Mouse (Mus musculus): Measurements from ENCODE around the gene Neu1. TPM values are rescaled to one million over a fixed set of nuclear protein-coding genes. Genes with fewer than 3 reads are reported as not detected.
"Not testable (repeated sequence)": the region's sequence is repeated elsewhere in the genome, so short reads cannot be mapped to it uniquely, and the experiment has no call there.

The Neu1 gene
- polyA plus RNA-seq, 1 experiment from 2014 or later = 20.1 TPM

DNA sequence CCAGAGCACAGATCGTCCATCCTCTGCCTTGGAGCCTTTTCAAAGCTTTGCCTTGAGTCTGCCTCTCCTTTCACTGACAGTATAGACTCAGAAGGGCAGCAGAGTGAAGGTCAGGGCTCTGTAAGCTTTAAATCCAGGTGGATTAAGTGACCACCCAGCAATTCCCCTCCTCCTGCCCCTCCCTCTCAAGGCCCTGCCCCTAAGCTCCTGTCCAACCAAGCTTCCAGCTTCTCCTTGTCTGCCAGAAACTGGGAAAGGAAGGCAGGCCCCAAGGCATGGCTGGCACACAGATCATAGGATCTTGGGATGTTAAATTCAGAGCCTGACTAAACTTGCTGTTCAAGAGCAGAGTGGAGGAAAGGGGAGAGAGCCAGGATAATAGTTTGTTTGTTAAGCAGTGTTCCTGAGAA, 33.6 kb downstream of the Neu1 start:
- H3K36me3 ChIP-seq (ENCODE audit: control insufficient read depth, insufficient read depth) = no peaks in the 10 kb centered on the region
- H3K4me3 ChIP-seq (ENCODE audit: low read length) = no peak overlapping the region
- H3K9ac ChIP-seq (ENCODE audit: low read length) = peak overlapping the region; percentile 30; the same call in 1 of the 2 replicates
- no peak overlapping the region for H3K27ac ChIP-seq (ENCODE audit: low read length)
- peaks cover 13% of the 10 kb centered on the region for H3K27me3 ChIP-seq (ENCODE audit: control insufficient read depth, insufficient read depth, low read length)
- H3K9me3 ChIP-seq (replicated peaks; ENCODE audit: control insufficient read depth, low read length) = no peaks in the 10 kb centered on the region
- H3K4me1 ChIP-seq (ENCODE audit: control insufficient read depth, insufficient read depth, low read length) = peaks cover 6% of the 10 kb centered on the region
- ATAC-seq (replicated peaks; ENCODE audit: extremely low read depth, insufficient read depth, low FRiP score) = no peak
- 41% methylated on average over 1 of the region's 1 CpGs for WGBS
- no peak overlapping the region for H3K4me2 ChIP-seq (ENCODE audit: low read depth, low read length)

- no peak overlapping the region for H3K4me3 ChIP-seq (ENCODE audit: low read length)
- ATAC-seq (replicated peaks; ENCODE audit: extremely low read depth, insufficient read depth, low FRiP score) = no peak
- WGBS = 48% methylated on average over 5 of the region's 5 CpGs
Observed at GRCm38 (mm10) chr17:34965627-34966026, 34.6 kb downstream of the Neu1 start.

DNA sequence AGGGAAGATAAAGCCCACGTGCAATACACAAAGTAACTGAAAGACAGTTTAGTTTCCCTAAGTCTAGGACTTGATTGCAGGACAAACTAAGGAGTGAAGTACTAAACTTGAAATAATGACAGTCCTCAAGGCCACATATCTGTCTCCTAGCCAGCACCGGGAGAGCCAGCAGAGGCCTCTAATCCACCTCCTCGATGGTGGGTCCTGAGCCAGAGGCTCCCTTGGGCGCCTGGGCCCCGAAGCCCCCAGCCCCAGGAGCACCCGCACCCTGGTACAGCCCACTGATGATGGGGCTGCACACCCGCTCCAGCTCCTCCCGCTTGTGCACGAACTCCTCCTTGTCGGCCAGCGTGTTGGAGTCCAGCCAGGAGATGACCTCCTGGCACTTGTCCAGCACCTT, 38.8 kb downstream of the Neu1 start, which contains the start of gene Gm20481:
Gm20481 (plus strand) TSS at position 91 of the 400 bp plus-strand sequence.
- not testable (repeated sequence) for H3K9me3 ChIP-seq (replicated peaks; ENCODE audit: control insufficient read depth, low read length); H3K9ac ChIP-seq (ENCODE audit: low read length); H3K4me1 ChIP-seq (ENCODE audit: control insufficient read depth, insufficient read depth, low read length); H3K4me2 ChIP-seq (ENCODE audit: low read depth, low read length); ATAC-seq (replicated peaks; ENCODE audit: extremely low read depth, insufficient read depth, low FRiP score); H3K27ac ChIP-seq (ENCODE audit: low read length); H3K36me3 ChIP-seq (ENCODE audit: control insufficient read depth, insufficient read depth); H3K4me3 ChIP-seq (ENCODE audit: low read length)
- H3K27me3 ChIP-seq (ENCODE audit: control insufficient read depth, insufficient read depth, low read length) = peaks cover 15% of the 10 kb centered on the region
- WGBS = 51% methylated on average over 6 of the region's 11 CpGs

More at GRCm38 (mm10) chr17:34965627-34966026, 34.6 kb downstream of the Neu1 start:
- H3K27me3 ChIP-seq (ENCODE audit: control insufficient read depth, insufficient read depth, low read length) = peaks cover 15% of the 10 kb centered on the region
- no peaks in the 10 kb centered on the region for H3K36me3 ChIP-seq (ENCODE audit: control insufficient read depth, insufficient read depth)
- H3K27ac ChIP-seq (ENCODE audit: low read length) = no peak overlapping the region; the same call in 1 of the 2 replicates
- H3K9me3 ChIP-seq (replicated peaks; ENCODE audit: control insufficient read depth, low read length) = no peaks in the 10 kb centered on the region
- no peak overlapping the region for H3K4me2 ChIP-seq (ENCODE audit: low read depth, low read length)
- H3K4me1 ChIP-seq (ENCODE audit: control insufficient read depth, insufficient read depth, low read length) = no peaks in the 10 kb centered on the region; the same call in 1 of the 2 replicates
- H3K9ac ChIP-seq (ENCODE audit: low read length) = 0 out of 2 replicates have a peak overlapping the region, but pooled peaks have one; percentile 5

- not testable (repeated sequence) for H3K4me1 ChIP-seq (ENCODE audit: control insufficient read depth, insufficient read depth, low read length); H3K9me3 ChIP-seq (replicated peaks; ENCODE audit: control insufficient read depth, low read length); H3K4me3 ChIP-seq (ENCODE audit: low read length); ATAC-seq (replicated peaks; ENCODE audit: extremely low read depth, insufficient read depth, low FRiP score); H3K36me3 ChIP-seq (ENCODE audit: control insufficient read depth, insufficient read depth); H3K9ac ChIP-seq (ENCODE audit: low read length); H3K27ac ChIP-seq (ENCODE audit: low read length); H3K4me2 ChIP-seq (ENCODE audit: low read depth, low read length)
- peaks cover 15% of the 10 kb centered on the region for H3K27me3 ChIP-seq (ENCODE audit: control insufficient read depth, insufficient read depth, low read length)
- 42% methylated on average over 19 of the region's 37 CpGs for WGBS
Observed at GRCm38 (mm10) chr17:34970850-34971249, 39.8 kb downstream of the Neu1 start.

DNA sequence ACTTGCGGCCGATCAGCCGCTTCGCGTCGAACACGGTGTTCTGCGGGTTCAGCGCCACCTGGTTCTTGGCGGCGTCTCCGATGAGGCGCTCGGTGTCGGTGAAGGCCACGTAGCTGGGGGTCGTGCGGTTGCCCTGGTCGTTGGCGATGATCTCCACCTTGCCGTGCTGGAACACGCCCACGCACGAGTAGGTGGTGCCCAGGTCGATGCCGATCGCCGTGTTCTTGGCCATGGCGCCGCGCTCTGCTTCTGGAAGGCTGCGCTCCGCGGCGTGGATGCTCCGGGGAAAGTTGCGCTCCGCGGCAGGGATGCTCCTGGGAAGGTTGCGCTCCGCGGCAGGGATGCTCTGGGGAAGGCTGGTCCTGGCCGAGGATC, 40.6 kb downstream of the Neu1 start:
- WGBS = 2% methylated on average over 12 of the region's 43 CpGs

GRCm38 (mm10) chr17:34972069-34972749, 41.2 kb downstream of the Neu1 start, which contains the start of the genes Hspa1a and Hspa1l:
Hspa1a (minus strand) TSS chr17:34972156.
Hspa1l (plus strand) TSS chr17:34972703.
- Histone ChIP-seq H3K27ac (ENCODE audit: low read length) (peak within 1 kb of the TSS; percentile 71), H3K9ac (ENCODE audit: low read length) (peak within 1 kb of the TSS; percentile 61), H3K27me3 (ENCODE audit: control insufficient read depth, insufficient read depth, low read length) (peaks cover 15% of the 10 kb centered on the region), H3K4me2 (ENCODE audit: low read depth, low read length) (peak within 1 kb of the TSS; percentile 63), H3K4me3 (ENCODE audit: low read length) (peak within 1 kb of the TSS; percentile 53)
- not testable (repeated sequence) for H3K36me3 ChIP-seq (ENCODE audit: control insufficient read depth, insufficient read depth); H3K4me1 ChIP-seq (ENCODE audit: control insufficient read depth, insufficient read depth, low read length); H3K9me3 ChIP-seq (replicated peaks; ENCODE audit: control insufficient read depth, low read length)
- peak; percentile 93 for ATAC-seq (replicated peaks; ENCODE audit: extremely low read depth, insufficient read depth, low FRiP score)
- under 1% methylated on average over 29 of the region's 33 CpGs for WGBS

More for the DNA sequence above, 40.6 kb downstream of the Neu1 start:
- H3K27ac ChIP-seq (ENCODE audit: low read length); H3K4me1 ChIP-seq (ENCODE audit: control insufficient read depth, insufficient read depth, low read length); H3K36me3 ChIP-seq (ENCODE audit: control insufficient read depth, insufficient read depth); H3K9ac ChIP-seq (ENCODE audit: low read length); H3K9me3 ChIP-seq (replicated peaks; ENCODE audit: control insufficient read depth, low read length): not testable (repeated sequence)
- peak; percentile 10; the same call in 1 of the 2 replicates for ATAC-seq (replicated peaks; ENCODE audit: extremely low read depth, insufficient read depth, low FRiP score)
- H3K4me2 ChIP-seq (ENCODE audit: low read depth, low read length) = peak overlapping the region; percentile 63
- H3K27me3 ChIP-seq (ENCODE audit: control insufficient read depth, insufficient read depth, low read length) = peaks cover 15% of the 10 kb centered on the region
- peak overlapping the region; percentile 53 for H3K4me3 ChIP-seq (ENCODE audit: low read length)

DNA sequence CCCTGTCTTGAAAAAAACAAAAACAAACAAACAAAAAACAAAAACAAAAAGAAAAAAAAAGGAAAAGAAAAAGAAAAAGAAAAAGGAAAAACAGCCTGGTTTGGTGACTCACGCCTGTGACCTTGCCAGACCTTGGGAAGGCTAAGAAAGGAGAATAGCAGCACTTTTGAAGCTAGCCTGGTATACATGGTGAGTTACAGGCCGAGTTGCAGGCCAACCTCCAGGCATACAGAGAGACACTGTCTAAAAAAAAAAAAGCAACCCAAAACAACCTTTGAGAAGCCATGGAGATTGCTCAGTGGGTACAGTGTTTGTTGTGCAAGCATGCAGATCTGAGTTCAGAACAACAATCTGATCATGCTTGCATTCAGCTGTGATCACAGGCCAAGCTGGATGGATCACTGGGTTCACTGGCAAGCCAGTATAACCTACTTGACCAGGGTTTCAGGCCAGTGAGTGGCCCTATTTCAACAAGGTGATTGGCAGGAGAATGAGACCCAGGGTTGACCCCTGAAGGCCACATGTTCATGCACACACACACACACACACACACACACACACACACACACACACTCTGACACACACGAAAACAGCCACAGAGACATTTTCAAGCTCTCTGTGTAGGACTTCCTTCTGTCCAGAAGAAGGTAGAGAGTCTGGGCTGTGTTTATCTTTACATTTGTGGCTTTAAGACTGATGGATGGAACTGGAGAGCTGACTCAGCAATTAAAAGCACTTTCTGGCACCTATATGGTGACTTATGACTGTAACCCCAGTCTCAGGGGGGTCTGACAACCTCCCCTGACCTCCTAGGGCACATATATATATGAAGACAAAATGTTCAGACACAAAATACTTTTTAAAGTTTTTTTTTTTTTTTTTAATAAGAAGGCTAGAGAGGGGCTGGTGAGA, 44.8 kb downstream of the Neu1 start:
- ATAC-seq (replicated peaks; ENCODE audit: extremely low read depth, insufficient read depth, low FRiP score) = no peak
- WGBS = 71% methylated on average over 3 of the region's 3 CpGs

GRCm38 (mm10) chr17:34977000-34977399, 45.9 kb downstream of the Neu1 start:
- H3K4me3 ChIP-seq (ENCODE audit: low read length) = no peak overlapping the region
- no peak overlapping the region for H3K9ac ChIP-seq (ENCODE audit: low read length)
- no peaks in the 10 kb centered on the region for H3K27me3 ChIP-seq (ENCODE audit: control insufficient read depth, insufficient read depth, low read length)
- H3K4me2 ChIP-seq (ENCODE audit: low read depth, low read length) = no peak overlapping the region
- ATAC-seq (replicated peaks; ENCODE audit: extremely low read depth, insufficient read depth, low FRiP score) = no peak
- WGBS = 88% methylated on average over 20 of the region's 20 CpGs
- H3K4me1 ChIP-seq (ENCODE audit: control insufficient read depth, insufficient read depth, low read length) = peaks cover 9% of the 10 kb centered on the region; the same call in 1 of the 2 replicates
- no peaks in the 10 kb centered on the region for H3K36me3 ChIP-seq (ENCODE audit: control insufficient read depth, insufficient read depth)
- no peaks in the 10 kb centered on the region for H3K9me3 ChIP-seq (replicated peaks; ENCODE audit: control insufficient read depth, low read length)
- H3K27ac ChIP-seq (ENCODE audit: low read length) = no peak overlapping the region

More for the DNA sequence above, 44.8 kb downstream of the Neu1 start:
- Histone ChIP-seq H3K27me3 (ENCODE audit: control insufficient read depth, insufficient read depth, low read length) (no peaks in the 10 kb centered on the region), H3K27ac (ENCODE audit: low read length) (no peak overlapping the region), H3K4me1 (ENCODE audit: control insufficient read depth, insufficient read depth, low read length) (peaks cover 7% of the 10 kb centered on the region; the same call in 1 of the 2 replicates), H3K9me3 (replicated peaks; ENCODE audit: control insufficient read depth, low read length) (no peaks in the 10 kb centered on the region), H3K4me2 (ENCODE audit: low read depth, low read length) (no peak overlapping the region), H3K36me3 (ENCODE audit: control insufficient read depth, insufficient read depth) (no peaks in the 10 kb centered on the region), H3K9ac (ENCODE audit: low read length) (no peak overlapping the region), H3K4me3 (ENCODE audit: low read length) (no peak overlapping the region)

Data from heart, embryonic 16.5 days (tissue).